Mouse (Mus musculus): ENCODE measurements at regions not wholly inside any gene's neighbourhood (a gene's known extent, or its start where the extent isn't known, plus 50 kb on each side); places are given as distances from the start of the nearest gene placed in this dataset.

- TF ChIP-seq POLR2A (IDR thresholded peaks at IDR 0.05; ENCODE audit: low read depth, low read length) (no peak), EP300 (IDR thresholded peaks at IDR 0.05; ENCODE audit: low read length) (no peak), CHD2 (IDR thresholded peaks at IDR 0.05; ENCODE audit: low read length) (no peak), CHD1 (IDR thresholded peaks at IDR 0.05; ENCODE audit: low read depth, low read length) (no peak)
Measured at GRCm38 (mm10) chr9:68376222-68376621, 277.4 kb upstream of the Rora start.
